Mouse (Mus musculus) bone marrow, adult 2 months (tissue): ENCODE results near the gene Gnmt. TPM values are rescaled to one million over a fixed set of nuclear protein-coding genes. Genes with fewer than 3 reads are reported as not detected.

Experiments used
- H3K27ac ChIP-seq: fragments of 200-500 bp; 2 replicates; pipeline ENCODE4 v1.5.1; 2012; ENCODE audit warnings: low read depth, mild to moderate bottlenecking, control low read depth, inconsistent platforms, low read length; ENCODE audit not compliant: control insufficient read depth, poor library complexity, insufficient read depth
- H3K4me1 ChIP-seq: fragments of 200-500 bp; 2 replicates; pipeline ENCODE4 v1.6.1; 2011; ENCODE audit warnings: low read length; ENCODE audit not compliant: control insufficient read depth, insufficient read depth
- H3K4me3 ChIP-seq: fragments of 200-500 bp; replicated peaks from 2 replicates; pipeline ENCODE3; 2011; ENCODE audit warnings: mild to moderate bottlenecking, low read depth, low read length, control low read depth; ENCODE audit not compliant: control insufficient read depth
- CTCF ChIP-seq: fragments of 200-500 bp; IDR thresholded peaks from 2 replicates; pipeline ENCODE4 v1.5.1; 2011; ENCODE audit warnings: low read length, control low read depth; ENCODE audit not compliant: control insufficient read depth, insufficient read depth
- POLR2A ChIP-seq: fragments of 200-500 bp; IDR thresholded peaks from 2 replicates; pipeline ENCODE4 v1.6.1; 2011; ENCODE audit warnings: low read depth, mild to moderate bottlenecking, control low read depth, low read length, borderline replicate concordance; ENCODE audit not compliant: control insufficient read depth
- WGBS: fragments of 180-500 bp; shearing (Covaris S2); methylation state at CpG from one replicate; pipeline ENCODE4 v1.1.7; 2018; 5-methylcytosine and 5-hydroxymethylcytosine counted together
- polyA plus RNA-seq: library from polyadenylated mRNA; stranded (reverse); fragments of >200 nt; gene quantifications from 2 replicates; pipeline ENCODE4 v1.2.4, GENCODE M21; 2011; ENCODE audit warnings: low replicate concordance; ENCODE audit not compliant: missing spikeins, insufficient read depth, insufficient read length

The Gnmt gene
- polyA plus RNA-seq, 1 experiment, result 2.9 TPM

DNA sequence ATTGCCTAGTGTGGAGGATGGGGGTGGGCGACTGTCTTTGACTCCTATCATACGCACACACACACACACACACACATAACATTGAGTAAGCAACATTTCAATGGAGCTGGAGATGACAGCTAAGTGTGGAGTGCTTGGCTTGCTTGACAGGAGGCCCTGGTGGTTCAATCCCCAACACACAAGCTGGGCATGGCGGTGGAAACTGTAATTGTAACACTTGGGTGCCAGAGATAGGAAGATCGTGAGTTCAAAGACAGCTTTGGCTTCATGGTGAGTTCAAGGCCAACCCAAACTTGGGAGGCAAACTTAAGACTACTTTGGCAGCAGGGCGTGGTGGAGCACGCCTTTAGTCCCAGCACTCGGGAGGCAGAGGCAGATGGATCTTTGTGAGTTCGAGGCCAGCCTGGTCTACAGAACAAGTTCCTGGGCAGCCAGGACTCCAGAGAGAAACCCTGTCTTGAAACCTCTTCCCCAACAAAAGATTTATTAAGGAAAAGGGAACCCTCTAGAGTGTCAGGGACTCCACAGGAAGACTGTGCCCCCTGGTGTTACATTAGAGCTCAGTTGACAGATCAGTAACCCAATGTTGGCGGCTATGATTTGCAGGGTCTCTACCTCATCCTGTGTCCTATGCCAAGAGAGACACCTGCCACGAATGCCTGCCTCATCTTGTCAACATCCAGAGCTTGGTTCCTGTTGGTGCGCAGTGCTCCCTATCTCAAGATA is 14.0 kb downstream of the Gnmt start:
- Histone ChIP-seq H3K4me1 (no peaks in the 10 kb centered on the region), H3K27ac (no peak overlapping the region), H3K4me3 (no peak overlapping the region)
- 87% methylated on average over 11 of the region's 11 CpGs for WGBS
- TF ChIP-seq POLR2A (no peak), CTCF (no peak)

- WGBS, result 87% methylated on average over 9 of the region's 9 CpGs
- no peak overlapping the region for H3K4me3 ChIP-seq
- no peaks in the 10 kb centered on the region for H3K4me1 ChIP-seq
- TF ChIP-seq CTCF (no peak), POLR2A (no peak)
- no peak overlapping the region for H3K27ac ChIP-seq
Measured at GRCm38 (mm10) chr17:46713849-46714248, 15.1 kb downstream of the Gnmt start.

GRCm38 (mm10) chr17:46712442-46712841 is 16.5 kb downstream of the Gnmt start:
- Histone ChIP-seq H3K27ac (no peak overlapping the region), H3K4me3 (peak overlapping the region; percentile 99), H3K4me1 (no peaks in the 10 kb centered on the region)
- 2% methylated on average over 7 of the region's 7 CpGs for WGBS
- TF ChIP-seq POLR2A, result no peak
- TF ChIP-seq CTCF, result no peak

DNA sequence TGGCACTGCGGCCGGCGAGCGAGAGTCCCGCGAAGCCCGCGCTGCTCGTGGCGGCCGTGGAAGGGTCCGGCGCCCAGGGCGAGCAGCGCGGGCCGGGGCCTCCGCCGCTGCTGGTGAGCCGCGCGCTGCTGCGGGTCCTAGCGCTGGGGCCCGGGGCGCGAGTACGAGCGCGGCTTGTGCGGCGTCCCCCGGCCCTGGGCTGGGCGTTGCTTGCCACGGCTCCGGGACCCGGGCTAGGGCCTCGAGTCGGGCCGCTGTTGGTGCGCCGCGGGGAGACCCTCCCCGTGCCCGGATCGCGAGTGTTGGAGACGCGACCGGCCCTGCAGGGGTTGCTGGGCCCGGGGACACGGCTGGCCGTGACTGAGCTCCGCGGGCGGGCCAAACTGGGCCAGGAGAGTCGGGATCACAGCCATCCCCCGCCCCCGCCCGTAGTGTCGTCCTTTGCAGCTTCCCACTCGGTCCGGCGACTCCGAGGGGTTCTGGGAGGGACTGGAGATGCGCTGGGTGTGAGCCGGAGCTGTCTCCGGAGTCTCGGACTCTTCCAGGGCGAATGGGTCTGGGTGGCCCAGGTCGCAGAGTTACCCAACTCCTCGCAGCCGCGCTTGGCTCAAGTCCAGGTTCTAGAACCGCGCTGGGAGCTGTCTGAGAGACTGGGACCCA is 17.2 kb downstream of the Gnmt start:
- TF ChIP-seq POLR2A (peak; percentile 5; the same call in 1 of the 2 replicates), CTCF (no peak)
- H3K27ac ChIP-seq, result peak overlapping the region; percentile 88
- WGBS, result under 1% methylated on average over 74 of the region's 76 CpGs
- H3K4me1 ChIP-seq, result no peaks in the 10 kb centered on the region
- peak overlapping the region; percentile 99 for H3K4me3 ChIP-seq

DNA sequence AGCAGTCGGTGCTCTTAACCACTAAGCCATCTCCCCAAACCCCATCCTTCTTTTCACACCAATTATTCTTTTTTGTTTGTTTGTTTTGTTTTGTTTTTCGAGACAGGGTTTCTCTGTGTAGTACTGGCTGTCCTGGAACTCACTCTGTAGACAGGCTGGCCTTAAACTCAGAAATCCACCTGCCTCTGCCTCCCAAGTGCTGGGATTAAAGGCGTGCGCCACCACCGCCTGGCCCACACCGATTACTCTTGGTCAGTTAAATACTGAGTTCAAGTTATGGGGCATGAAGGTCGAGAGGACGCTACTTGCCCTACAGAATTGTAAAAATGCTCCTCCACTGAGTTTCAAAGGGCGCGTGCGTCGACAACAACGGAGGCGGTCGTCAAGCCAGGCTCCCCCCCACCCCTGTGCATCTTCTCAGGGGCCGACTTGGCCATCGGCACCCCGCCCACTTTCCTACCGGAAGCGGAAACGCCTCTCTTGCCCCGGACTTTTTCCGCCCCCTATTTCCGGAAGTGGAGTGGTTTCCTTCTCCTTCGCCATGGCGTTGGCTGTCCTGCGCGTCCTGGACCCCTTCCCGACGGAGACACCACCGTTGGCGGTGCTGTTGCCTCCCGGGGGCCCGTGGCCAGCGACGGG is 17.9 kb downstream of the Gnmt start, which contains the start of gene Pex6:
Gene Pex6 (plus strand): TSS at position 505 of the 639 bp plus-strand sequence.
- peak within 1 kb of the TSS; percentile 99 for H3K4me3 ChIP-seq
- H3K27ac ChIP-seq, result peak within 1 kb of the TSS; percentile 88
- 6% methylated on average over 36 of the region's 36 CpGs for WGBS
- H3K4me1 ChIP-seq, result no peaks in the 10 kb centered on the region
- TF ChIP-seq CTCF (no peak), POLR2A (peak; percentile 65; the same call in 1 of the 2 replicates)

- H3K4me3 ChIP-seq, result no peak overlapping the region
- peaks cover 4% of the 10 kb centered on the region for H3K4me1 ChIP-seq
- 89% methylated on average over 14 of the region's 14 CpGs for WGBS
- no peak overlapping the region for H3K27ac ChIP-seq
- TF ChIP-seq CTCF (no peak), POLR2A (no peak)
Measured at GRCm38 (mm10) chr17:46706375-46707089, 22.4 kb downstream of the Gnmt start.

- under 1% methylated on average over 48 of the region's 48 CpGs for WGBS
- no peak for TF ChIP-seq CTCF
- peak; percentile 73 for TF ChIP-seq POLR2A
- H3K4me3 ChIP-seq, result peak within 1 kb of the TSS; percentile 77
- peaks cover 4% of the 10 kb centered on the region for H3K4me1 ChIP-seq
- H3K27ac ChIP-seq, result peak within 1 kb of the TSS; percentile 81
Measured at GRCm38 (mm10) chr17:46704887-46705835, 23.8 kb downstream of the Gnmt start, which contains the start of gene Ppp2r5d. Gene Ppp2r5d, minus strand, starts transcription at chr17:46705111.
